Mouse (Mus musculus) small intestine, adult 2 months (tissue): Measurements from ENCODE around the gene Cenpf.

Experiments used
- CTCF ChIP-seq: fragments of 200-500 bp; IDR thresholded peaks from 2 replicates; pipeline ENCODE4 v1.5.1; 2012; ENCODE audit warnings: low read depth, mild to moderate bottlenecking, control low read depth, inconsistent platforms, low read length, moderate library complexity, mixed read lengths; ENCODE audit not compliant: insufficient replicate concordance, insufficient read length; ENCODE audit errors: extremely low read depth
- POLR2A ChIP-seq: fragments of 200-500 bp; IDR thresholded peaks from 2 replicates; pipeline ENCODE4 v1.6.1; 2012; ENCODE audit warnings: low read depth, mild to moderate bottlenecking, control low read depth, inconsistent platforms, low read length, moderate library complexity

DNA sequence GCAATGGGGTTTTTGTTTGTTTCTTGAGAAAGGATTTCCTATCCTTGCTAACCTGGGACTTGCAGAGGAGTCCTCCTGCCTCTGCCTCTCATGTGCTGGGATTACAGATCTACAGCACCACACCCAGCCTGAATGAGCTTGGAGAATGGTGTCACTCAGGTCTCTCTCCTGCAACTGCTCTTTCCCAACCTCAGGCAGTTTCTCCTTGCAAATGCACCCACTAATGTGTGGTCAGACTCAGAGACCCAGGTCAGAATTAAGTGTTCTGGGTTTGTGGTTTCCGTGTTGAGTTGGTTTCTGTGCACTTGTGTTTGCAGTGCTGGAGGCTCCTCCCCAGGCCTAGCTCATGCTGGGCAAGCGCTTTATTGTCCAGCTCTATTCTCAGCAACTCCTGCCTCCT is 6.5 kb upstream of the Cenpf start:
- TF ChIP-seq POLR2A (no peak), CTCF (no peak)
